Mouse (Mus musculus): ENCODE data around the gene Akip1. TPM values are rescaled to one million over a fixed set of nuclear protein-coding genes. Genes with fewer than 3 reads are reported as not detected.

The Akip1 gene
- polyA plus RNA-seq, 1 experiment from 2014 or later: 27.5 TPM

- DNase-seq (ENCODE audit: low spot score): no peak
- no peak overlapping the region for H3K27ac ChIP-seq
- no peaks in the 10 kb centered on the region for H3K9me3 ChIP-seq (replicated peaks)
- peaks cover 3% of the 10 kb centered on the region for H3K4me1 ChIP-seq
- no peaks in the 10 kb centered on the region for H3K27me3 ChIP-seq (ENCODE audit: low read depth, poor library complexity, severe bottlenecking)
- no peak overlapping the region for H3K4me3 ChIP-seq
- 75% methylated on average over 9 of the region's 9 CpGs for WGBS
- no peaks in the 10 kb centered on the region for H3K36me3 ChIP-seq
Observed at GRCm38 (mm10) chr7:109686585-109687128, 16.8 kb upstream of the Akip1 start.

GRCm38 (mm10) chr7:109690101-109690500 lies 13.4 kb upstream of the Akip1 start:
- Histone ChIP-seq H3K36me3 (no peaks in the 10 kb centered on the region), H3K9me3 (replicated peaks) (no peaks in the 10 kb centered on the region), H3K27me3 (ENCODE audit: low read depth, poor library complexity, severe bottlenecking) (no peaks in the 10 kb centered on the region), H3K4me3 (no peak overlapping the region), H3K4me1 (peaks cover 3% of the 10 kb centered on the region), H3K27ac (no peak overlapping the region)
- WGBS: 88% methylated on average over 3 of the region's 3 CpGs
- no peak for DNase-seq (ENCODE audit: low spot score)

- Histone ChIP-seq H3K27me3 (ENCODE audit: low read depth, poor library complexity, severe bottlenecking) (no peaks in the 10 kb centered on the region), H3K4me1 (peaks cover 2% of the 10 kb centered on the region), H3K9me3 (replicated peaks) (no peaks in the 10 kb centered on the region), H3K36me3 (no peaks in the 10 kb centered on the region), H3K27ac (no peak overlapping the region), H3K4me3 (no peak overlapping the region)
- no peak for DNase-seq (ENCODE audit: low spot score)
- 92% methylated on average over 5 of the region's 5 CpGs for WGBS
Observed at GRCm38 (mm10) chr7:109690961-109691360, 12.5 kb upstream of the Akip1 start.

- 84% methylated on average over 13 of the region's 13 CpGs for WGBS
Observed at GRCm38 (mm10) chr7:109694576-109695338, 8.7 kb upstream of the Akip1 start.

GRCm38 (mm10) chr7:109695339-109695726 lies 8.2 kb upstream of the Akip1 start:
- H3K27me3 ChIP-seq (ENCODE audit: low read depth, poor library complexity, severe bottlenecking): no peaks in the 10 kb centered on the region
- H3K4me3 ChIP-seq: no peak overlapping the region
- no peaks in the 10 kb centered on the region for H3K36me3 ChIP-seq
- no peak for DNase-seq (ENCODE audit: low spot score)
- H3K9me3 ChIP-seq (replicated peaks): no peaks in the 10 kb centered on the region
- H3K27ac ChIP-seq: no peak overlapping the region
- 93% methylated on average over 10 of the region's 10 CpGs for WGBS
- H3K4me1 ChIP-seq: no peaks in the 10 kb centered on the region

More at GRCm38 (mm10) chr7:109694576-109695338, 8.7 kb upstream of the Akip1 start:
- Histone ChIP-seq H3K27ac (no peak overlapping the region), H3K36me3 (no peaks in the 10 kb centered on the region), H3K4me3 (no peak overlapping the region), H3K27me3 (ENCODE audit: low read depth, poor library complexity, severe bottlenecking) (no peaks in the 10 kb centered on the region), H3K9me3 (replicated peaks) (no peaks in the 10 kb centered on the region), H3K4me1 (no peaks in the 10 kb centered on the region)
- DNase-seq (ENCODE audit: low spot score): no peak

- no peak for DNase-seq (ENCODE audit: low spot score)
- H3K36me3 ChIP-seq: no peaks in the 10 kb centered on the region
- no peak overlapping the region for H3K27ac ChIP-seq
- no peak overlapping the region for H3K4me3 ChIP-seq
- H3K27me3 ChIP-seq (ENCODE audit: low read depth, poor library complexity, severe bottlenecking): 0 out of 2 replicates have a peak, but pooled peaks cover 6% of the 10 kb centered on the region
- H3K4me1 ChIP-seq: peaks cover 14% of the 10 kb centered on the region; the same call in 1 of the 2 replicates
- no peaks in the 10 kb centered on the region for H3K9me3 ChIP-seq (replicated peaks)
Observed at GRCm38 (mm10) chr7:109700213-109700612, 3.3 kb upstream of the Akip1 start.

- Histone ChIP-seq H3K27ac (no peak overlapping the region), H3K4me3 (peak overlapping the region; percentile 76), H3K27me3 (ENCODE audit: low read depth, poor library complexity, severe bottlenecking) (0 out of 2 replicates have a peak, but pooled peaks cover 6% of the 10 kb centered on the region), H3K9me3 (replicated peaks) (no peaks in the 10 kb centered on the region), H3K36me3 (peaks cover 5% of the 10 kb centered on the region), H3K4me1 (peaks cover 14% of the 10 kb centered on the region; the same call in 1 of the 2 replicates)
- 34% methylated on average over 4 of the region's 4 CpGs for WGBS
- DNase-seq (ENCODE audit: low spot score): no peak
Observed at GRCm38 (mm10) chr7:109702721-109703120, 769 bp upstream of the Akip1 start.

GRCm38 (mm10) chr7:109704016-109704377 lies 507 bp downstream of the Akip1 start:
- Histone ChIP-seq H3K27ac (peak overlapping the region; percentile 93), H3K27me3 (ENCODE audit: low read depth, poor library complexity, severe bottlenecking) (0 out of 2 replicates have a peak, but pooled peaks cover 6% of the 10 kb centered on the region), H3K4me1 (peaks cover 14% of the 10 kb centered on the region; the same call in 1 of the 2 replicates), H3K36me3 (peaks cover 17% of the 10 kb centered on the region), H3K9me3 (replicated peaks) (no peaks in the 10 kb centered on the region), H3K4me3 (peak overlapping the region; percentile 76)
- 3% methylated on average over 17 of the region's 17 CpGs for WGBS
- no peak for DNase-seq (ENCODE audit: low spot score)

- 0 out of 2 replicates have a peak, but pooled peaks cover 6% of the 10 kb centered on the region for H3K27me3 ChIP-seq (ENCODE audit: low read depth, poor library complexity, severe bottlenecking)
- peak overlapping the region; percentile 76 for H3K4me3 ChIP-seq
- H3K36me3 ChIP-seq: peaks cover 20% of the 10 kb centered on the region
- no peak for DNase-seq (ENCODE audit: low spot score)
- H3K27ac ChIP-seq: peak overlapping the region; percentile 93; the same call in 1 of the 2 replicates
- H3K9me3 ChIP-seq (replicated peaks): no peaks in the 10 kb centered on the region
- WGBS: 74% methylated on average over 3 of the region's 3 CpGs
- H3K4me1 ChIP-seq: peaks cover 14% of the 10 kb centered on the region; the same call in 1 of the 2 replicates
Observed at GRCm38 (mm10) chr7:109704461-109704860, 971 bp downstream of the Akip1 start.

GRCm38 (mm10) chr7:109707023-109707785 lies 3.7 kb downstream of the Akip1 start:
- H3K9me3 ChIP-seq (replicated peaks): no peaks in the 10 kb centered on the region
- DNase-seq (ENCODE audit: low spot score): peak; percentile 43

GRCm38 (mm10) chr7:109708961-109709382 lies 5.5 kb downstream of the Akip1 start:
- WGBS: 72% methylated on average over 3 of the region's 3 CpGs
- H3K36me3 ChIP-seq: peaks cover 59% of the 10 kb centered on the region
- no peak overlapping the region for H3K4me3 ChIP-seq
- H3K9me3 ChIP-seq (replicated peaks): no peaks in the 10 kb centered on the region
- DNase-seq (ENCODE audit: low spot score): no peak
- H3K4me1 ChIP-seq: peaks cover 3% of the 10 kb centered on the region; the same call in 1 of the 2 replicates
- no peak overlapping the region for H3K27ac ChIP-seq
- H3K27me3 ChIP-seq (ENCODE audit: low read depth, poor library complexity, severe bottlenecking): no peaks in the 10 kb centered on the region

More at GRCm38 (mm10) chr7:109707023-109707785, 3.7 kb downstream of the Akip1 start:
- peaks cover 14% of the 10 kb centered on the region; the same call in 1 of the 2 replicates for H3K4me1 ChIP-seq
- no peak overlapping the region for H3K27ac ChIP-seq
- H3K36me3 ChIP-seq: peaks cover 47% of the 10 kb centered on the region
- WGBS: 59% methylated on average over 4 of the region's 4 CpGs
- no peak overlapping the region for H3K4me3 ChIP-seq
- 0 out of 2 replicates have a peak, but pooled peaks cover 6% of the 10 kb centered on the region for H3K27me3 ChIP-seq (ENCODE audit: low read depth, poor library complexity, severe bottlenecking)

GRCm38 (mm10) chr7:109710069-109710468 lies 6.6 kb downstream of the Akip1 start:
- Histone ChIP-seq H3K4me1 (no peaks in the 10 kb centered on the region), H3K4me3 (no peak overlapping the region), H3K36me3 (peaks cover 59% of the 10 kb centered on the region), H3K9me3 (replicated peaks) (no peaks in the 10 kb centered on the region), H3K27me3 (ENCODE audit: low read depth, poor library complexity, severe bottlenecking) (no peaks in the 10 kb centered on the region), H3K27ac (no peak overlapping the region)
- WGBS: 88% methylated on average over 1 of the region's 1 CpGs
- no peak for DNase-seq (ENCODE audit: low spot score)

All from limb, embryonic 10.5 days (tissue).